Mouse (Mus musculus) G1E (cell line): ENCODE measurements around the gene Rsrp1.

Experiments
- CTCF ChIP-seq: IDR thresholded peaks from 2 replicates; pipeline ENCODE4 v1.5.1; 2012; ENCODE audit warnings: low read depth, low read length, inconsistent platforms, mixed read lengths
- GATA1 ChIP-seq: IDR thresholded peaks from 2 replicates; pipeline ENCODE4 v1.6.1; 2012; ENCODE audit warnings: borderline replicate concordance, low read length, inconsistent platforms, mixed read lengths
- GATA2 ChIP-seq: IDR thresholded peaks from 2 replicates; pipeline ENCODE4 v1.6.1; 2012; ENCODE audit warnings: low read depth, low read length, inconsistent platforms, borderline replicate concordance
- POLR2AphosphoS5 ChIP-seq: IDR thresholded peaks from 2 replicates; pipeline ENCODE4 v1.6.1; 2012; ENCODE audit warnings: low read depth, low read length, inconsistent platforms; ENCODE audit not compliant: insufficient replicate concordance
- TAL1 ChIP-seq: conservative IDR thresholded peaks from 2 replicates; pipeline ENCODE4 v1.6.1; 2012; ENCODE audit warnings: low read depth, low read length, inconsistent platforms, mixed read lengths

- TF ChIP-seq CTCF = no peak
- no peak for TF ChIP-seq GATA1
- TF ChIP-seq GATA2 = no peak
- no peak for TF ChIP-seq TAL1
- TF ChIP-seq POLR2AphosphoS5 = no peak
Measured at GRCm38 (mm10) chr4:134967887-134968604, 44.7 kb downstream of the Rsrp1 start.
